Mouse (Mus musculus) c-Kit-positive CD71-negative TER-119-negative erythroid progenitor cells, embryonic 14.5 days (primary cell): ENCODE data around the gene Comtd1.

Experiments
- DNase-seq: peaks from one replicate; pipeline ENCODE4 v3.0.0-alpha.2; 2013; ENCODE audit warnings: low read depth

The Comtd1 gene

GRCm38 (mm10) chr14:21806203-21806602 is 42.6 kb downstream of the Comtd1 start:
- DNase-seq: no peak

DNA sequence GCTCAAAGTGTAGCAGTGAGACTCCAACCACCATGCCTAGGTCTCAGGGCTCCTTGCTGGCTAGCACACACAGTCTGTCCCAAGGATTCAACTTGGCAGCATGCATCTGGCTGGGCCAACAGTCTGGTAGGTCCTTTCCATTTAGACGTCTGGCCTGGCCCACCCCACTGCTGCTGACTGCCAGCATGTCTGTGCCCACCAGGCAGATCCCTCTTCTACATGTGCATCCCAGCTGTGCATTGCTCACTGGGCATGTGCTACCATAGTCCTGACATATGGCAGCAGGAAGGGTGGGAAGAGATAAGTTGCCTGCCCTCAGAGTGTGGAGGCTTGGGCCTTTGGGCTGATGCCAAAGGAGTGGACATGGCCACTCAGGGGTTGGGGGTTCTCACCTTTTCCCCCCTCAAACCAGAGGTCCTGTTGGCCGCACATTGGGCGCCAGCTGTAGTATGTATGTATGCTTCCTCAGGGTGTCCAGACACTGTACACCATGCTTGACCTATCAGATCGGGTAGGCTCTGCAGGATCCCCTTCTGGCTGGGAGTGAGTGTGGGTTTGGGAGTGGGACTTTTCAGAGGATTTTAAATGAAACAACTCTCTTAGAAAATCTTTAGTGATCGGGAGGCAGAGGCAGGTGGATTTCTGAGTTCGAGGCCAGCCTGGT is 46.1 kb downstream of the Comtd1 start:
- no peak for DNase-seq

GRCm38 (mm10) chr14:21801624-21802023 is 47.2 kb downstream of the Comtd1 start:
- no peak for DNase-seq

- DNase-seq: no peak
Measured at GRCm38 (mm10) chr14:21800641-21801040, 48.1 kb downstream of the Comtd1 start.
